Mouse (Mus musculus) bone marrow macrophage, adult 2 months (primary cell): ENCODE results near the gene Eid3.

Source experiments
- CTCF ChIP-seq: IDR thresholded peaks from 2 replicates; pipeline ENCODE4 v1.5.1; 2012; ENCODE audit warnings: low read depth, mild to moderate bottlenecking, low read length, moderate library complexity
- POLR2A ChIP-seq: IDR thresholded peaks from 2 replicates; pipeline ENCODE4 v1.6.1; 2012; ENCODE audit warnings: mild to moderate bottlenecking, low read depth, low read length, borderline replicate concordance

- TF ChIP-seq POLR2A (no peak), CTCF (no peak)
Measured at GRCm38 (mm10) chr10:82833926-82834325, 32.5 kb upstream of the Eid3 start, which contains the start of gene Txnrd1.
